In the genomic region with DNA sequence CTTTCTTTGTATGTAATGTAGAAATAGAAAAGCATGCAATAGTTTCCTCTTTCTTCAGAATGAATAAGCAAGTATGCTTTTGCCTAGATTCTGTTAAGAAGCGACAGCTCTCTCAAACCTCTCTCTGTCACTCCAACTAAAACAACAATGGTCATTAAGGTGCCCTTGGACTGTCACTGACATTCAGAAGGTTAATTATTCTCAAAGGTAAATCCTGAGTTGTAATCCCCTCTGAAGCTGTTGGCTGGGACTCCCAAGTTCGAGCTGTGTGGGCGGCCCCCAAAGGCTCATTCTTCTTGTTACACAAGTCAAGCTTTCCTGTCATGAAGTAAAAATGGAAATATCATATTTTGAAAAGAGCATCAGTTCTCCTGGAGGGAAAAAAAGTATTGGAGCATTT, we compare ENCODE assay signal across 14 mouse cellular contexts.
"Had no signal": no experiment of that assay in that cellular context is flagged by ENCODE, and none has a peak within 500 bp of the region (broad histone marks: within the 10 kb centered on the region; RNA-seq: fewer than 3 reads in every experiment).

No protein-coding gene starts in this region.

- H3K4me1 ChIP-seq: megakaryocyte, embryonic 14.5 days had no signal

- H3K27ac ChIP-seq: layer of hippocampus, adult 2 months; liver, embryonic 13.5 days; lung, embryonic 15.5 days; macrophage; midbrain, embryonic 12.5 days; stomach, embryonic 15.5 days had no signal

- DNase-seq: kidney, postnatal 10 days; kidney, postnatal 4 days; left cerebral cortex, postnatal 4 days; liver, embryonic 13.5 days; lung, postnatal 14 days; right cerebral cortex, postnatal 14 days; thymus, postnatal 4 days had no signal

- H3K4me3 ChIP-seq: layer of hippocampus, adult 2 months; liver, embryonic 13.5 days; lung, embryonic 15.5 days; megakaryocyte, embryonic 14.5 days; midbrain, embryonic 12.5 days; stomach, embryonic 15.5 days had no signal

- H3K4me2 ChIP-seq: liver, embryonic 13.5 days; lung, embryonic 15.5 days; midbrain, embryonic 12.5 days; stomach, embryonic 15.5 days had no signal

- H3K36me3 ChIP-seq: liver, embryonic 13.5 days; lung, embryonic 15.5 days; midbrain, embryonic 12.5 days; stomach, embryonic 15.5 days had no signal

- H3K27me3 ChIP-seq: lung, embryonic 15.5 days; megakaryocyte, embryonic 14.5 days; stomach, embryonic 15.5 days had no signal

- ATAC-seq: intestine, postnatal 0 days had no signal

- H3K9me3 ChIP-seq: liver, embryonic 13.5 days; lung, embryonic 15.5 days; midbrain, embryonic 12.5 days; stomach, embryonic 15.5 days had no signal

- H3K9ac ChIP-seq: liver, embryonic 13.5 days; lung, embryonic 15.5 days; midbrain, embryonic 12.5 days; stomach, embryonic 15.5 days had no signal
